Mouse (Mus musculus) splenic B cell, adult 2 months (primary cell): ENCODE measurements around the gene Paip2b.
"Not testable (repeated sequence)": the region's sequence is repeated elsewhere in the genome, so short reads cannot be mapped to it uniquely, and the experiment has no call there.

Source experiments
- DNase-seq: peaks from one replicate; pipeline ENCODE4 v3.0.0-alpha.2; 2011; ENCODE audit warnings: low read depth, low spot score
- H3K27me3 ChIP-seq: 2 replicates; pipeline ENCODE4 v1.6.1; 2012; ENCODE audit warnings: mild to moderate bottlenecking, low read length, moderate library complexity, mixed read lengths; ENCODE audit not compliant: control insufficient read depth, poor library complexity, insufficient read depth, severe bottlenecking
- H3K36me3 ChIP-seq: 2 replicates; pipeline ENCODE4 v1.6.1; 2012; ENCODE audit warnings: mild to moderate bottlenecking, low read length, moderate library complexity, mixed read lengths; ENCODE audit not compliant: control insufficient read depth, poor library complexity, insufficient read depth, severe bottlenecking

The Paip2b gene

GRCm38 (mm10) chr6:83831606-83832123 is at the start of gene Paip2b:
TSS of gene Paip2b (minus strand) at chr6:83831741.
- DNase-seq, result peak; percentile 99
- no peaks in the 10 kb centered on the region for H3K36me3 ChIP-seq
- H3K27me3 ChIP-seq, result no peaks in the 10 kb centered on the region

- Histone ChIP-seq H3K36me3 (no peaks in the 10 kb centered on the region), H3K27me3 (no peaks in the 10 kb centered on the region)
- peak; percentile 78 for DNase-seq
Observed at GRCm38 (mm10) chr6:83879815-83880214, 48.3 kb upstream of the Paip2b start.

- Histone ChIP-seq H3K36me3 (no peaks in the 10 kb centered on the region), H3K27me3 (no peaks in the 10 kb centered on the region)
- DNase-seq, result peak; percentile 55
Observed at GRCm38 (mm10) chr6:83867598-83868585, 36.4 kb upstream of the Paip2b start.

DNA sequence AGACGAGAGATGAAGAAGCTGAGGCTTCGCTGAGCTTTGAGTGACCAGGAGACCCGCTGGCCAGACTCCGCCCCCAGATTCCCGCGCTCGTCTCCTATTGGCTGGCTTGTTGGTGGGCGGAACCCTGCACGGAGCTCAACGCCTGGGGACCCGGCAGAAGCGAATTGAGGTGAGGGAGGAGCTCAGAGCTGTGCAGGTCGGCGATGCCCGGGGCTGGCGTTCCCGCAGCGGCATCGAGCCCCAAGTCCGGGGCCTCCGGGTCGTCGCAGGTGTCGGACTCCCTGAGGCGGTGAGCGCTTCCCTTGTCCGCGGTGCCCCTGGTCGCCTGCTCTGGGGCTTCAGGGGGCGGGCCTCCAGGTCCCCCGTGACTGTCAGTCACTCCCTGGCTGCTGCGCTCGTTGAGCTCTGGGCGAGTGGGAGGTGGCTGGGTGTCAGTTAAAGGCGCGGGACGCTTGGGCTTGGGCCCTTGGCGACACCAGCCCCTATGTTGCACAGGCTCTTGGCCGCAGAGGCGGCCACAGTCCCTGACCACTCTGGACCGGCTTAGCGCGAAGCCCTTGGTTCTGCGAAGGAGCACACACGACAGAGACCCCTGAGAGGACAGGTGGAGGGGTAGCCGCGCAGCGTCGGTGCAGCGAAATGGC is 35.5 kb upstream of the Paip2b start, which contains the start of gene Zfp638:
Gene Zfp638, plus strand, starts transcription at position 156 of the 644 bp plus-strand sequence.
- no peaks in the 10 kb centered on the region for H3K27me3 ChIP-seq
- peak; percentile 90 for DNase-seq
- H3K36me3 ChIP-seq, result no peaks in the 10 kb centered on the region

GRCm38 (mm10) chr6:83866423-83866822 is 34.9 kb upstream of the Paip2b start:
- no peak for DNase-seq
- Histone ChIP-seq H3K36me3 (no peaks in the 10 kb centered on the region), H3K27me3 (no peaks in the 10 kb centered on the region)

DNA sequence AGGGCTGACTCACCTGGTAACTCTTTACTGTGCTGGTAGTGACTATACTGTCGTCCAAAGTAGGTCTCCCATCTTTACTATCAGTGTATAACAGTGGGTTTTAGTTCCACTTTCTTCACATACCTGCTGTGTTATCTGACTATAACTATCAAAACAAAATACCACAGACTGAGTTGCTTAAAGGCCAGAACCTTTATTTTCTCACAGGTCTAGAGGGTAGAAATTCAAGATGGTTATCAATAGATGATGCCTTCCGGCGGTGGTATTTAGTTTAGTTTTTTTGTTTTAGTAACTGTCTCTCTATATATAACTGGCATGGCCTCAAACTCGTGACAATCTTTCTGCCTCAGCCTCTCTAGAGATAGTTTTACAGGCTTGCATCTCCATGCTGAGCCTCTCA is 32.0 kb upstream of the Paip2b start:
- Histone ChIP-seq H3K36me3 (no peaks in the 10 kb centered on the region), H3K27me3 (no peaks in the 10 kb centered on the region)
- DNase-seq, result no peak

DNA sequence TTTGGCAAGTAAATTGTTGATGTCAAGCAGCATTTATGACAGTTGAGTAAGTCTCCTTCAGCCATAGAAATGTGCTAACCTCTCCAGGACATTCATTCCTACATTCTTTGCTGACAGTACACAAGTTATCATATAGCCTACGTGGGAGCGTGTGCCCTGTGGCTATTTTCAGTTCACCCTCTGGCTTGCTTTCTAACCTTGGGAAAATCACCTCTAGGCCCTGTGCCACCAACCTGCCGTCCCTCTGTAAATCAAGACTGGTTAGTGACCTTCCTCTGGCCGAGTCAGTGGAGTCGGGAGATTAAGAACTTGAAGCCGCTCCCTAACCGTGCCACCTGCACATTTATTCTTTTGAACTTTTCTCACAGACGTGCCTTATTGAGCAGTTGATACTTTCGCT is 28.5 kb upstream of the Paip2b start:
- H3K36me3 ChIP-seq, result no peaks in the 10 kb centered on the region
- H3K27me3 ChIP-seq, result no peaks in the 10 kb centered on the region
- DNase-seq, result no peak

- Histone ChIP-seq H3K27me3 (no peaks in the 10 kb centered on the region), H3K36me3 (no peaks in the 10 kb centered on the region)
- DNase-seq, result no peak
Observed at GRCm38 (mm10) chr6:83857476-83857875, 25.9 kb upstream of the Paip2b start.

DNA sequence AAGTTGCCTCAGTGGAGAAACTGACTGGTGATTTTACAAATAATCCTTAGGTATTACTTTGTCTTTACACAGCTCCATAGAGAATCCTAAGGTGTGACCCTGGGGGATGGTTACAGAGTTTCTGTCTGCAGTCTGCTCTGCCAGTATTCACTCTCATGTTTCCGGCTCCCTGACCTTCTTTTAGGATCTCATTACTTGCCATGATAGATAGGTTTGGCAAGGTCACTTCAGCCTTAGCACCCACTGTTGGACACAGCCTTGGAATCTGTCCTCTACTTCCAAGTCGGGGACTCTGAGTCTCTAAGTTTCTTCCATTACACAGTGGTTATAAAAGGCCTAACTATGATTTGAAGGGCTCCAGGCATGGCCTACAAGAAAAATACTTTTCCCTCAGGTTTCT is 17.9 kb upstream of the Paip2b start:
- H3K27me3 ChIP-seq, result no peaks in the 10 kb centered on the region
- H3K36me3 ChIP-seq, result no peaks in the 10 kb centered on the region
- no peak for DNase-seq

DNA sequence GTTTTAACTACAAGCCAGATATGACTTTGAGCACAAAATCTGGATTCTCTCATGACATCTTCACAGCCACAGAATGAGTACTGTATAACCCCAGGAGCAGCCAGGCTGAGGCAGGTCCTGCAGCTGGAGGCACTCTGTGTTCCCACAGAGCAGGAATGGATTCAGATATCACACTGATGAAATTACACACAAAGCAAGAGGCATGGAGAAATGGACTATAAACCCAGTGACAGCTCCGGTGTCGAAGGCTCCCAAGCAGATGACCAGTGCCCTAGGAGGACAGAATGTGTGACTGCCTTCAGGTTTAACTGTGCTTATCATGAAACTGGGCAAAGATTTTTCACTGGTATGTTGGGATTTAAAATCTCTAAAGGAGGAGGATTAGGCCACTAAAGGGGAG is 14.6 kb upstream of the Paip2b start:
- DNase-seq, result no peak
- Histone ChIP-seq H3K36me3 (no peaks in the 10 kb centered on the region), H3K27me3 (no peaks in the 10 kb centered on the region)

DNA sequence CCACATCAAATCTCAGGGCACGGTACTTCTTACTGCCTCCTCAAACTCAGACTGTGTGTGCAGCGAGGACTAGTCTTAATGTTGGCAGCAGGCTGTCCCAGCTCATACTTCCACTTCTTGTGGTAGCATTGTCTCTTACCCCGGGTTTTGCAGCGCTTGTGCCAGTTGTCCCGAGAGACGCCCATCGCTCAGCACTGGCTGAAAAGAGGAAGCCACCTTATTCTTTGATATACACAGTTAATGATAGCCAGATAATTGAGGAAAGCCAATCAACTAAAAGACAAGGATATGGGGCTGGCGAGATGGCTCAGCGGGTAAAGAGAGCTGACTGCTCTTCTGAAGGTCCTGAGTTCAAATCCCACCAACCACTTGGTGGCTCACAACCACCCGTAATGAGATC is 13.4 kb upstream of the Paip2b start:
- Histone ChIP-seq H3K27me3 (no peaks in the 10 kb centered on the region), H3K36me3 (no peaks in the 10 kb centered on the region)
- DNase-seq, result no peak

- DNase-seq, result no peak
- Histone ChIP-seq H3K36me3 (no peaks in the 10 kb centered on the region), H3K27me3 (no peaks in the 10 kb centered on the region)
Observed at GRCm38 (mm10) chr6:83840086-83840485, 8.5 kb upstream of the Paip2b start.

- H3K36me3 ChIP-seq, result no peaks in the 10 kb centered on the region
- no peak for DNase-seq
- H3K27me3 ChIP-seq, result no peaks in the 10 kb centered on the region
Observed at GRCm38 (mm10) chr6:83838046-83838445, 6.5 kb upstream of the Paip2b start.

GRCm38 (mm10) chr6:83836826-83837225 is 5.3 kb upstream of the Paip2b start:
- no peak for DNase-seq

DNA sequence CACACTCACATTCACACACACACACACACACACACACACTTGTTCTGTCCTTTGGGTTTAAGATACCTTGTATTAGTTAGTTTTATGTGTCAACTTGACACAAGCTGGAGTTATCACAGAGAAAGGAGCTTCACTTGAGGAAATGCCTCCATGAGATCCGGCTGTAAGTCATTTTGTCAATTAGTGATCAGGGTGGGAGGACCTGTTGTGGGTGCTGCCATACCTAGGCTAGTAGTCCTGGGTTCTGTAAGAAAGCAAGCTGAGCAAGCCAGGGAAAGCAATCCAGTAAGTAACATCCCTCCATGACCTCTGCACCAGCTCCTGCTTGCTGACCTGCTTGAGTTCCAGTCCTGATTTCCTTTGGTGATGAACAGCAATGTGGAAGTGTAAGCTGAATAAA is 852 bp upstream of the Paip2b start:
- DNase-seq, H3K27me3 ChIP-seq, H3K36me3 ChIP-seq: not testable (repeated sequence)

More at GRCm38 (mm10) chr6:83836826-83837225, 5.3 kb upstream of the Paip2b start:
- H3K27me3 ChIP-seq, result no peaks in the 10 kb centered on the region
- no peaks in the 10 kb centered on the region for H3K36me3 ChIP-seq
